Mouse (Mus musculus) embryo, embryonic 9.5 days (tissue): Measurements from ENCODE around the gene Sntb2.
"Not testable (repeated sequence)": the region's sequence is repeated elsewhere in the genome, so short reads cannot be mapped to it uniquely, and the experiment has no call there.

Source experiments
- DNase-seq: peaks from one replicate; pipeline ENCODE4 v3.0.0-alpha.2; 2017; ENCODE audit errors: extremely low spot score

Sntb2 gene

DNA sequence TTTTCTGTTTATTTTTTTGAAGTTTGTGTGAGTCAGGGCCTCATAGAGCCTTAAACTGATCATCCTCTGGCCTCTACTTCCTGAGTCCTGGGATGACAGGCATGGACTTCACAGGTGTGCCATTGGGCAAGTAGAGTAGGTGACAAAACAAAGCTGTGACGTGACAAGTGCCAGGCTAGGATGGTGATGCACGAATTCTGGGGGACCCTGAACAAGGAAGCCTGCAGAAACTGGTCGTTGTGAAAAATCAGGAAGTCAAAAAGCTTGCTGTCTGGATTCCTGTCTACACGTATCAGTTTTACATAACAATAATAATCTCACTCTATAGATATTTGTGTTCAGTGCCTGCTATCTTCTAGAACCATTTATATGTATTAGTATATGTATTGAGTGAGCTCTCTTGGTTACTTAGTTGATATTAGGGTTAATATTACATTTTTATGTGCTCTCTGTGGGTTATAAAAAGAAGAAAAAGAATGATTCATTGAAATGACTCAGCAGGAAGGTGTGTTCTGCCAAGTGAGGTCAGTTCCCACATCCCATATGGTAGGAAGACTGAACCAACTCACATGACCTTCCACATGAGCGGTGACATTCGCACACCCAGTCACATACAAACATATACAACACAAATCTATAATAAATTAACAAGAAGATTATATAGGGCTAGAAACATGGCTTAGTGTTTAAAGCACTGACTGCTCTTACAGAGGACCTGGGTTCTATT, 37.2 kb downstream of the Sntb2 start:
- DNase-seq = no peak

DNA sequence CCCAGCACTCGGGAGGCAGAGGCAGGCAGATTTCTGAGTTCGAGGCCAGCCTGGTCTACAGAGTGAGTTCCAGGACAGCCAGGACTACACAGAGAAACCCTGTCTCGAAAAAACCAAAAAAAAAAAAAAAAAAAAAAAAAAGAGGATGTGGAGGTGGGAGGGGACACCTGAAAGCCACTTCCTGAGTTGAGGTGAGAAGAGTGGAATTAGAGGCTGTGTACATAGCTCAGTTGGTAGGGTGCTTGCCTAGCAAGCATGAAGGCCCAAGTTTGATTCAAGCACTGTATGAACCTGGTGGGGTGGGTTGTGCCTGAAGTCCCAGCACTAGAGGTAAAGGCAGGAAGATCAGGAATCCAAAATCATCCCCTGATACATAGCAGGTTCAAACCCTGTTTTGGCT, 38.0 kb downstream of the Sntb2 start:
- not testable (repeated sequence) for DNase-seq

DNA sequence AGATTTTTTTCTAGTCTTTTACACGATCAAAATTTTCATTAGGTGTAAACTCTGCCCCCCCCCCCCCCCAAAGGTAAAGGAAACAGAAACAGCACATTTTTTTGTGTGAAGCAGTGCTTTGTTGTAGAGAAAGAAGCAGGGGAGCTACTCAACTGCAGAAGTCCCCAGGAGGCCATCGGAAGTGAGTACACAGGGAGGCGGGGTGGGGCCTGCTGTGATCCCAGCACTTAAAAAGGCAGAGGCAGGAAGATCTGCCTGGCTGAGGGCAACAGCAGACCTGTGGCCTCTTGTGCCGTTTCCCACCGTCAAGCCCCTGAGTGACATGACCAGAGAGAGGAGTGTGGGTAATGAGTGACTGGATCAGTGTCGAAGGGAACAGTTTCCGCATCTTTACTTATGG, 39.2 kb downstream of the Sntb2 start:
- DNase-seq = no peak

DNA sequence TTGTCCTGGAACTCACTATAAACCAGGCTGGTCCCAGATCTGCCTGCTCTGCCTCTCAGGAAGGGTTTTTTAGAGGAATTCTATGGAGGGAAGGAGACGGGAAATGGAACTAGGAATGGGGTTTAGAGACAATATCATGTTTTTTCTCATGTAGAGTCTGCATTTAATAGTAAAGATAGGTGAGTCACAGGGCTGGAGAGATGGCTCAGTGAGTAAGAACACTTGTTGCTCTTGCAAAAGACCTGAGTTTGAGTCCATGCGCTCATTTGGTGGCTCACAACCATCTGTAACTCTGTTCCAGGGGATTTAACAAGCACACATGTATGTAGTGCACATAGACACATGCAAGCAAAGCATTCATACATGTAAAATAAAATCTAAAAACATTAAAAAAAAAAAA, 40.2 kb downstream of the Sntb2 start:
- DNase-seq = no peak

DNA sequence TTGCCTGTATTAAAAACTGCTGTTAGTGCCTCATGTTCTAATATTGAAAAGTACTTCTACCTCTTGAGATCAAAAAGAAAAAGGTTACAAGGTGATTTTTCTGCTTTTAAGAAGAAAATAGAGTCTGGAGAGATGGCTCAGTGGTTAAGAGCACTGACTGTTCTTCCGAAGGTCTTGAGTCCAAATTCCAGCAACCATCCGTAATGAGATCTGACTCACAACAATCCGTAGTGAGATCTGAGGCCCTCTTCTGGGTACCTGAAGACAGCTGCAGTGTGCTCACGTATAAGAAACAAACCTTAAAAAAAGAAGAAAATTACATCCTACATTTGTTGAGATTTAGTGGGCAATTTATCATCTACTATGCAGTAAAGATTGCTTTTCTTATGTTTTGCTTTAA, 40.9 kb downstream of the Sntb2 start:
- no peak for DNase-seq

DNA sequence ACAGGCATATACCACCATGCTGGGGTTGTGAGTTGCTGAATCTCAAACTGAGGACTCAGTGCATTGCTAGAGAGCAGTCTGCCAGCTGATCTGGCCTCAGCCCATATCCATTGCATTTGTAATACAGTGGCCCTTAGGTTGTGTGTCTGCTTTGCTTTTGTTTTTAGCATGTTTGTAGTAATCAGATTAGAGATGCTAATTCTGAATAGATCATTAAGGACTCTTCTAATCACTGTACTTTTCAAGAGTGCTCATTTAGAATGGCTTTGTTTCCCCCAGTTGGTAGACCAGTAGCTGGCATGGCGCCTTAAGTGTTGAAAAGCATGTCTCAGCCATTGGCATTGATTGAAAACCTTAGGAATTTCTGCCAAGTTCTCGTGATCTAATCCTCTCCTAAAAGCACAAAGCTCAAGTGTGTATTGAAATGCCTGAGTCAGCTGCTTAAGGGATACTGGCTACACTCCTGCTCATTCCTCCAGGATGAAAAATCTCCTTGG, 43.3 kb downstream of the Sntb2 start:
- DNase-seq = no peak

DNA sequence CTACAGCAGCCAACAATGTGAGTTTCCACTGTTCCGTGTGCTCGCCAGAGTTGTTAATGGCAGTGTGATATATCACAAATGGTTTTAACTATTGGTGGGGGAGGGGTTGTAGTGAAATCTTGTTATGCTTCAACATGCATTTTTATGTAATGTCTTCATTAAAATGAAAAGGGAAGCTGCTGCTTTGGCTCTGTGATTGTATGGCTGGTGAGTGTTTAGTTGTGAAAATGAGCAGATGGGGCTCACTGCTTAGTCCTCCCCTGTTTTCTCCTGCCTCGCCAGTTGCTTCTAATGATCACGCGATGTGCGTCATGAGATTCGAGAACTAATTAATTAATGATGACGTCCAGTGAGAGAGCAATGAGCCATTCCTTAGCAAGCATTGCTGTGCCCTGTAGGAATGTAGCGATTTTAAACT, 49.9 kb downstream of the Sntb2 start:
- DNase-seq = no peak

DNA sequence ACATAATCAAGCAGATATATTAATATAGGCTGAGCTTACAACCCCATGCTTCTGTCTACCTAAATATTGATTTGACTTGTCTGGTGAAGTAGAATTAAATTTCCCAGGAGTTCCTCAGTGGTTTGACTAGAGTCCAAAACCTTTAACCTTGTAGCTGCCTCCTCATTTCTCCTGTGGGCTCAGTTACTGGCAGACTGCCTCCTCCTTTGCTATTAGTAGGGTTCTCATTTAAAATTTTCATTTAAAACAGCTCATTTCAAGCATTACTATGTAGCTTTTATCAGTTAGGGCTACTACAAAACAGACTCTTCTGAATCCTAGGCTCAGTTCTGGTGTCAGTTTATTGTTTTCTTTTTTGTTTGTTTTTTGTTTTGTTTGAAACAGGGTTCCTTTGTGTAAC, 50.4 kb downstream of the Sntb2 start:
- no peak for DNase-seq

DNA sequence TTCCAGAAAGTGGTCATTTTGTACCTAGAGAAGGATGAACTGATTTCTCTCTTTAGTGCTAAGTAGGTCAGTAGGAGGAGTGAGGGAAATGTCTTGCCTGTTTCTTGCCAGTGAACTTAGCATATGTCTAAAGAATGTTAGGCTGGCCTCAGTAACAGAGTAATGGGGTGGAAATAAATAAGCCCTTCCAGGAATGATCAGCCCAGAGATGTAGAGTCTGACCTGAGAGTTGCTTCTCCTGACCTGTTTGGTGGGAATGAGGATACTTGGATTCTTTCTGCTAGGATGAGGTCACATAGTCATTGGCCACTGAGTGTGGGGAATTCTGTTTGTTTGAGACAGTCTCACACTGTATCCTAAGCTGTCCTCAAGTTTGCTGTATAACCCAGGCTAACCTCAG, 52.0 kb downstream of the Sntb2 start:
- DNase-seq = no peak

DNA sequence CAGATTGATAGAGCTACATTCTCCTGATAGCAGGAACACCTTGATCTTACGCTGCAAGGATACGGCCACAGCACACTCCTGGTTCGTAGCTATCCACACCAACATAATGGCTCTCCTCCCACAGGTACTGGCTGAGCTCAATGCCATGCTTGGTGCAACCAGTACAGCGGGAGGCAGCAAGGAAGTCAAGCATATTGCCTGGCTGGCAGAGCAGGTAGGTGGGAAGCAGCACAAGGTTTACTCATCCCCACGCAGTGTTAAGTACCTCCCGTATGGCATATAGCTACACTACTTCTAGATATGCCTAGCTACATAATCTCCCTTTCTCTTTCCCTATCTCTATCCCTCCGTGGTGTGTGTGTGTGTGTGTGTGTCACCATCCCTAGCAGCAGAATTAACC, 55.8 kb downstream of the Sntb2 start:
- no peak for DNase-seq

DNA sequence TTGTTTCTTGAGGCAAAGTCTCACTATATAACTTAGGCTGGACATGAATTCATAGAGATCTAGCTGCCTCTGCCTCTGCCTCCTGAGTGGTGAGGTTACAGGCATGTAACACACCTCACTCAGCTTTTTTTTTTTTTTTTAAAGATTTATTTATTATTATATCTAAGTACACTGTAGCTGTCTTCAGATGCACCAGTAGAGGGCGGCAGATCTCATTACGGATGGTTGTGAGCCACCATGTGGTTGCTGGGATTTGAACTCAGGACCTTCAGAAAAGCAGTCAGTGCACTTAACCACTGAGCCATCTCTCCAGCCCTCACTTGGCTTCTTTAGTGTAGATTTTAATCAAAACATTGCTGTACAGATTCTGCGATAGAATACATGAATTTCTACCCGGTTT, 60.8 kb downstream of the Sntb2 start:
- not testable (repeated sequence) for DNase-seq

DNA sequence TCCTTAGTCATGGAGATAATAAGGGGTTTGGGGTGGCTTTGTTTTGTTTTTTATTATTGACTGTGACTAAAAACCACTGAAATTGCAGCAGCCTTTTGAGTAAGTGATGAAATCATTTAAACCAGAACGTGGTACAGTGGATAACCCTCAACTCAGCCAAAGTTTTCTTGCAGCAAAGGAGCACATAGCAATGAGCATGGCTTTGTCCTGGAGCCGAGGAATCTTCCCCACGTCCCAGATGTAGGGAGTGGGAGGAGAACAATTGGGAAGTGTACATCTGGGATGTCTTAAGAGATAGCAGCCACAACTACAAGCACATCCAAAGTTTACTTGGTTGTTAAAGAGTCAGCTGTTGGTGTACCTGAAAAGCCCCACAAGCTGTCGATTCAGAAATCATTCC, 61.9 kb downstream of the Sntb2 start:
- DNase-seq = no peak

DNA sequence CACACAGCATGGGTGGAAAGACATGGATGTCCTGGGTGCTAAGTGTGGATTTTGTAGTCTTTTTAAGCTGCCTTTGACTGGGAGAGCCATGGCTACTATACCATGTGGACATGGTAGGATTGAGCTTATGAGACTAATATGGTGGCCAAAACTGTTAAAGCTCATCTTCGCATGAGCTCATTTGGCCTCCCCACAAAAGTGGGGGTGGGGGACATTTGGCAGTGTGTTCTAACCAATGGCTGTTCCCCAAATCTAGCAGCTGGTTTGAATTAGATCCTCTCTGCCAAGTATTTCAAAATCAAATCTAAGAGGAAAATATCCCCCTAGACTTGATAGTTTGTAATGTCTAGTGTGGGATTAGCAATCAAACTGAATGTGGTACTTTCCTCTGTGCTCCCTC, 63.5 kb downstream of the Sntb2 start:
- DNase-seq = no peak

DNA sequence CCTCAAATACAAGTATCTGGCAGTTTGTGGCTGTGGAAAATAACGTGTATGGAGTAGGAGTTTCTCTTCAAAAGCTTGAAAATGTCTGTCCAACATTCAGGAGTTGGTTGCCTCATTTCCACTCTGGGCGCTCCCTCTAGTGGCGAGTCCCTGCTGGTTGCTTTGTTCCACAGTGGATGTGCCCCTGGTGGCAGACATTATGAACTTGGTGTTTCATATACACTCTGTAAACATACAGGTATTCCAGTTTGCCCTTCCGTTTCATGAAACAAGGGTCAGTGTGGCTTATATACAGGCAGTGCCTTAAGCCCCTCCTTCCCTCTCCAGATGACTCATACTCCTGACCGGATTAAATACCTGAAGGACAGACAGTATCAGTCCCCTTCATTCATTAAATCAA, 67.0 kb downstream of the Sntb2 start:
- peak; percentile 76 for DNase-seq

DNA sequence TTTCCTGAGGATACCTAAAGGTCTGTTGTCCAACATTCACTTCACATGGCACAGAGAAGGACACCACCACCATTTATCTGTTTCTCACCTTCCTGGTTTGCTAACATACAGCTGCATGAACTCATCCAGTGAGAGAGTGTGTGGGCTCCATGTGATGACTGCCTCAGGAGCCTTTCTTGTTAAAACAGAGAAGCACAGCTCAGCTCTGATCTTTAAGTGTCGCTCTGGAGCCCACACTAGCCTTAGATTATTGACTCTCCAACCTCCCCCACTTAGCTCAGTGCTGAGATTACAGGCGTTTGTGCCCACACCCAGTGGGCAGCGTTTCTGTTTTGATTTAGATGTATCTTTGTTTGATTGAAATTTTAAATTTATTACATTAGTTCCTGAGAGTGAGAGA, 72.2 kb downstream of the Sntb2 start:
- DNase-seq = no peak

DNA sequence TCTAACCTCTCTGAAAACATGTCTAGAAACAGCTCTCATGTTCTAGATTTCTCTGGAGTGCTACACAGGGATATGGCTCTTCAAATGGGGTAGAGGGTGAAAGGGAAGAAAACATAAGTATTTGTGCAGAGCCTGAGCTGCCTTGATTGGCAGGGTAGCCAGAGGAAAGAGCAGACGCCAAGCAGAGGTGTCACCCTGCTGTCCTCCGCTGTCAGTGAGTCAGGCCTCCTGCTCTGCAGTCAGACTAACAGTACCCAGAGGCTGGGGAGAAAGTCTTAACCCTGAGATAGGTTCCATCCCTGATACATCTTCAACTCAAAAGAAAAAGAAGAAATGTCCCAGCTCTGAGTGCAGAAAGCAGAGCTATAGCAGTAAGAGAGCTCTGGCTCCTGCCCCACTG, 77.1 kb downstream of the Sntb2 start:
- DNase-seq = no peak

DNA sequence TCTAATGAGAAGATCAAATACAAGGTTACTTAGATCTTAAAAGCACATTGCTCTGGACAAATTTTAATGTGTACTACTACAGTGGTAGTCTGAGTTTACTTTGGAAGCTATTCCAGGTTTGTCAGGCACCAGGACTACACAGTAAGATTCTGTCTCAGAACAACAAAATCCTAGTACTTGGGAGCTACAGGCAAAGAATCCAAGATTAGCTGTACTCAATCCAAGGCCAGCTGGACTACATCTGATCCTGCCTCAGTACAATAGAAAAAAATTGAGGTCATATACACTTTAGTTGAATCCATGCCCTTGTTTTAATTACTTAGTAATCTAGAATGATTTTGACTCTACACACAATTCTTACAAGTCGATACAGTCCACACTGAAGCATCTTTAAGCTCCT, 79.4 kb downstream of the Sntb2 start:
- DNase-seq = no peak

DNA sequence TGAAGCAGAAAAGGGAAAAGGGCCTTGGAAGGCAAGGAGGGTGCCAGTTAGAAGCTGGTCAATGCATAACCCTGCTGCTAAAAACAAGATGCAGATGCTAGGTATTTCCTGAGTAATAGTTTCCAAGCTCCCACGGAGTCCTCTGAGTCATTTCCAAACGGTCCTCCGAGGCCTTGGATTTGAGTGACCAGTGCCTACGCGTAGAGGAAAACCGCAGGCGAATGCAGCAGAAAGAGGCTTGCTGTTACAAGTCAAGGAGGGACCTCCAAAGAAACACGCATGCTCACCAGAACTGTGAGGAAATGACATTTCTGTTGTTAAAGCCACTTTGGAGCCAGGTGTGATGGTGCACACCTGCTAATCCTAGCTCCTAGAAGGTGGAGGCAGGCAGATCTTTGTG, 87.9 kb downstream of the Sntb2 start:
- DNase-seq = no peak

DNA sequence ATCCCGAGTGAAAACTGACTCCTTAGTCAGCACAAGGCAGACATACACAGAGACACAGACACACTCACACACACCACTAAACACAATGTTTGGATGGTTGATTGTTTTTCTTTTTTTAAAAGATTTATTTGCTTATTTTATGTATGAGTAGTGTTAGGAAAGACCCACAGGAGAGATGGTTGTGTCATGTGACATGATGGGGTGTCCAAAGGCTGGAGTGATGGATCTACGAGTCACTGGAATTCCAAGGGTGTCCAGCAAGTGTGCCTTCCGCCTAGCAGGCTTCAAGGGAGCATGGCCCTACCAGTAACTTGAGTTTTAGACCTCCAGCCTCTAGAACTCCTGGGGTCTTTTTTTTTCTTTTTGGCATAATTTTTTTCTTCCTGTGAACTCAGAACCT, 93.8 kb downstream of the Sntb2 start:
- no peak for DNase-seq

DNA sequence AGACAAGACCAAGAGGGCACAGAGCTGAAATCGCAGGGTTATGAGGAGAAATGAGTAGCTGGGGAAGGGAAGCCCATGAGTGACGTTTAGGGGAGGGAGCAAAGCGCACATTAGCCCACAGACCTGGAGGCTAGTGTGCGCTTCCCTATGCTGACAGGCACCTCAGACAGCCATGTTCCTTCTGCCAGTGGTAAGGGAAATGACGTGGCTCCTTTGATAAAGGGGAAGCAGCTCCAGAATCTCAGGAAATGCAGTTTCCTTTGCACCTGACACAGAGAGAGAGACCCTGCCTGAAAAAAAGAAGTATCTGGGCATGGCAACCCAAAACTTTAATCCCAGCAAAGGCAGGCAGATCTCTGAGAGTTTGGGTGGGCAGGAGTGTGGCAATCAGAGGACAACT, 94.5 kb downstream of the Sntb2 start:
- DNase-seq = no peak

DNA sequence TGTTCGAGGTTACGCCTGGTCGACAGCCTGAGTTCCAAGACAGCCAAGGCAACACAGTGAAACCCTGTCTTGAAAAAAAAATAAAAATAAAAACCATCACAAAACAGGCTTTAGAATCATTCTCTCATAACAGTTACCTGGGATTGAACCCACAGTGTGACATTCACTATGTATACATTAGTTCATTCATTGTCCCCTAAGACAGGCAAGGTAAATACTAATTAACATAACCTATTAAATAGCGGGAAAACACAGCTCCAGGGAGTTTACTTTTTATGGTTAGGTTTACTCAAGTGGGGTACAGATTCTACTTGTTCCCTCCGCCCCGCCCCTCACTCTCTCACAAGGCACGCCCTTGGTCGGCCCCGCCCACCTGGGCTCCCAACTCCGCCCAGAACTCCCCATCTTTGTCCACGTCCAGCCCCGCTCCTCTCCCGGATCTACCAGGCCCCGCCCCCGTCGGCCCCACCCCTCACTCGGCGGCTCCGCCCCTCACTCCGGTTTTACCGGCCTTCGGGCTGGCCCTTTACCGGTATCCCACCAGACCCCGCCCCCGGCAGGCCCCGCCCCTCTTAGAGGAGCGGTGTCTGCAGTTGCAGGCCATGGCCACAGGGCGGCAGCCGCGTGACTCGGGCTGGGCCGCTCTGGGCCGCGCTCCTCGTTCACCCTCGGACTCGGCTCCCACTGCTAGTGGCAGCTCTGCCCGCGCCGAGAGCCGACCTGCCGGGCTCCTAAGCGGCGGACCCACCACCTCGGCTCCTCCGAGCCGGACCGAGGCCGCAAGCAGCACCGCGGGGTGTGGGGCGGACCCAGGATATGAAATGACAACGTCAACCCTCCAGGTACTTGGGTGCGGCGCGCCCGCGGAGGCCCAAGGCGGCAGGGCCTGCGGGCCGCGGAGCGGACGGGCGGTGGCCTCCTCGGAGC, 95.4 kb downstream of the Sntb2 start, which contains the start of gene Vps4a:
Gene Vps4a, plus strand, starts transcription at position 573 of the 927 bp plus-strand sequence.
- peak; percentile 99 for DNase-seq

DNA sequence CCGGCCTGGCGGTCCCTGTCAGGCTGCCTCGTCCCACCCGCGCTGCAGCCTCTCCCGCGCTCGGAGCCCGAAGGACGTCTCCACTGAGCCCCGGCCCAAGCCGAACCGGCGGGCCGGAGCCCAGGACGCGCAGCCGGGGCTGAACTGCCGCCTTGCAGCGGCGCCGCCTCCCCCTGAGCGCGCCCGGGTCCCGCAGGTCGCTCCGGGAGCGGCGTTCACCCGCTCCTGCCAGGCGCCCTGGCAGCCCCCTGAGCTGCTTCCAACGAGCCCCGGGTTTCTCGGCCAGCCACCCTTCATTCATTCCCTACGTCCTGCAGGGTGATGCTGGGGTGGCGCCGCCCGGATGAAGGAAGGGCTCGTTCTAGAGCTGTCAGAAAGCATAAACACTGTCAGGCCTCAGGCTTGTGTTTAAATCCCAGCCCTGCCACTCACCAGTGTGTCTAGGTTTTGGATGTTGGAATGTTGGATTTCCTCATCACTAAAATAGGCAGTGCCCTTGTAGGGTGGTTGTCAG, 96.1 kb downstream of the Sntb2 start:
- no peak for DNase-seq

DNA sequence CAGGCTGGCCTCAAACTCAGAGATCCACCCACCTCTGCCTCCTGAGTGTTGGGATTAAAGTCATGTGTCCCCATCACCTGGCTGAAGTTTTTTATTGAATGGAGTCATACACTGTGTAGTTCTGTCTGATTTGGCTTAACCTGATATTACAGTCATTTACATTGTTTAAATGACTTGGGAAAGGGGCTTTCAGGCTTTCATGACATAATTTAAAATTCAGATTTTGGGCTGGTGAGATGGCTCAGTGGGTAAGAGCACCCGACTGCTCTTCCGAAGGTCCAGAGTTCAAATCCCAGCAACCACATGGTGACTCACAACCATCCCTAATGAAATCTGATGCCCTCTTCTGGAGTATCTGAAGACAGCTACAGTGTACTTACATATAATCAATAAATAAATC, 98.1 kb downstream of the Sntb2 start:
- not testable (repeated sequence) for DNase-seq
